Mouse (Mus musculus): ENCODE data around the gene Wdr27.

The Wdr27 gene

DNA sequence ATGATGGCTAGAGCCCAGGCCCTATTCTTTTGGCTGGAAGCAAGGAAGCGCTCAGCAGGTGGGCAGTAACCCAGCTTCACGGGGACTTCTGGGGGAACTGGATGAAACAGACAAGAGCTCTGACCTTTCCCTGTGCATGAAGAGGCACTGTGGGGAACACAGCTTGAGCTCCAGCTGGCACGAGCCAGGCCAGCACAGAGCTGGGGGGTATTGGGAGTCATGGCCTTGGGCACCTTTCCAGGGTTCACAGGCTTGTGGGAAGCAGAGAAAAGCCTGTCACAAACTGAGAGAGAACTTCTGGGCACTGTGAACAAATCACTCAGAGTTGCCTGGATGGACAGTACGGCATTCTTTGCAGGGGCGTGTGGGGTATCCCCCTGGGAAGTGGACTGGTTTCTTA lies 118.0 kb downstream of the Wdr27 start:
- DNase-seq (ENCODE audit: low read depth, low spot score) = no peak

DNA sequence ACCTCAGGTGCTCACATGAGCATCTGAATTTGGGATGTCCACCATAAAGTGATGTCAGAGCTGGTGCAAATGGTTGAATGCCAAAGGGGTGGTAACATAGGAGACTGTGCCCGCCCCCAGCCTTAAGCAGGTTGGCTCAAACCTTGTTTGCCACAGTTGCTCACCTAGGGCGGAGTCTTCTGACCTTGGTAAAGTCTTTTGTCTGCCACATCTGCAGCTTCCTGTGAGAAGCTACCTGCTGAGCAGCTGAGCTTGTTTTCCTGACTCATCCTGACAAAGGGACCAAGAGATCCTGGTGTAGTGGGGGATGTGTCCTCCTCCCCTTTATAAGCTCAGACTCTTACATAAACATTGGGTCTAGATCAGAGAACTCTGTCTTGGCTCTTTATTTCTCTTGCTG lies 125.0 kb downstream of the Wdr27 start:
- DNase-seq (ENCODE audit: low read depth, low spot score) = peak; percentile 96

- DNase-seq (ENCODE audit: low read depth, low spot score) = peak; percentile 12
Measured at GRCm38 (mm10) chr17:14816107-14816506, 126.9 kb downstream of the Wdr27 start.

GRCm38 (mm10) chr17:14815304-14815703 lies 127.7 kb downstream of the Wdr27 start:
- DNase-seq (ENCODE audit: low read depth, low spot score) = no peak

DNA sequence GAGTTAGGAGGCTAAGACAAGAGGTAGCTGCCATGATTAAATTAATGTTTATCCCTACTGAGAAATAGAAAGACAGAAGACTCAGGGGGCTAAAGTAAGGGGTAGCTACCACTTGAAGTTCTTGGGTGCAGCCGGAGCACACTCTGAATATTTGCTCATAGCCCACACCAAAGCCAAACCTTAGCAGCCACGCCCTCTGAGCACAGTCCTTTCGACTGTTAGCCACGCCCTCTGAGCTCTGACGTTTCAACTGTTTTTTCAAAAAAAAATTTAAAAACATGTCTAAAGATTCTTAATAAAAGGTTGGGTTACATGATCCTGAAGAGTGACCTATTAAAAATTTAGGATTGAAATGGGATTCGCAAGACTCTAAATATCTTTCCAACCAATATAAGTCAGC lies 130.3 kb downstream of the Wdr27 start:
- no peak for DNase-seq (ENCODE audit: low read depth, low spot score)

DNA sequence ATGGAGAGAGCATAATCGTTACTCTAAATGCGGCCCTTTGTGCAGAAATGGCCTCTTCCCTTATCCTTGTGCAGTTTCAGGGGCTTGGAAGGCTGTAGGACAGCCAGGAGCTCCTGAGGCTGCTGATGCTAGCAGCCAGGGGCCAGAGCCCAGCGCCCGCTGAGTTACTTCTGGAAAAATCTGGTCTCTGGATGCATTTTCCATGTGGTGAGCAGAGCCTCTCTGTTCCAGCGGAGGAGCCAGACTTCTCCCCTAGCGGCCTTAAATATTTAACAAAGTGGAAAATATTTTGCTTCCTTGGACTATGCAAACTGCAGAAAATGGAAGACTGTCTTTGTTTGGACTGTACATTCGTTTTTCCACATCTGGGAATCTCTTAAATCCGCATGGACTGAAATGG lies 130.9 kb downstream of the Wdr27 start:
- DNase-seq (ENCODE audit: low read depth, low spot score) = no peak

DNA sequence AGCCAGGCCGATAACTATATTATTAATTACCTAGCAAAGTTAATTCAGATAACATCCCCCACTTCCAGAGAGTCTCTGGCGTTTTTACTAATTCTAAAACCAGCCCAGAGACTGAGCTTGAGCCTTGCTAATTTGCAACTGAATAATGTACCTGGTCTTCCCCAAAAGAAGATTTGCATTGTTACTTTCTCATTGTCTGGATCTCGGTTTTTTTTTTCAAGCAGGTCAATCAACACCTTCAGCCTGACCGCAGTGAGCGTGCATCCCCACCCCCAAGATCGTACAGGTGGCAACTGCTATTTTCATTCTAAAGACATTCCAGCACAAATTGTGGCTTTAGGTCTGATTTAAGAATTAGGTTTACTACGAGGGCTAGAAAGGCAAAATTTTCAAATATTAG lies 136.2 kb downstream of the Wdr27 start:
- DNase-seq (ENCODE audit: low read depth, low spot score) = peak; percentile 37

DNA sequence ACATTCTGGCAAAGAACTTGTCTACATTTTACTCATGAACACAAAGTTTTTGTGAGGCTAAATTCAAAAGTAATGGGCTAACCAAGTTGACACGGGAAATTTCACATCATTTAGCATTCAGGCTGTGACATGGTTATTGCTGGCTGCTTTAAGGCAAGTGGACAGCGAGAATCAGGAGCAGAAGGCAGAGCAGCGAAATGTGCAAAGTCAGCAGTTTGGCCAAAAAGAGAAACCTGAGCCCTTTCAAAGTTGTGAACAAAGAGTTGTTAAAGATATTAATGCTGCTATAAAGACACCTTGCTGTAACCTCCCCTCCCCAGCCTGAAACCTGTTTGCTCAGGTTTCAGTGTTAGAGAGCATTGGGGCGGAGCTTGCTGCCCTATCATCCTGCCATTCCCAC lies 143.7 kb downstream of the Wdr27 start:
- DNase-seq (ENCODE audit: low read depth, low spot score) = no peak

DNA sequence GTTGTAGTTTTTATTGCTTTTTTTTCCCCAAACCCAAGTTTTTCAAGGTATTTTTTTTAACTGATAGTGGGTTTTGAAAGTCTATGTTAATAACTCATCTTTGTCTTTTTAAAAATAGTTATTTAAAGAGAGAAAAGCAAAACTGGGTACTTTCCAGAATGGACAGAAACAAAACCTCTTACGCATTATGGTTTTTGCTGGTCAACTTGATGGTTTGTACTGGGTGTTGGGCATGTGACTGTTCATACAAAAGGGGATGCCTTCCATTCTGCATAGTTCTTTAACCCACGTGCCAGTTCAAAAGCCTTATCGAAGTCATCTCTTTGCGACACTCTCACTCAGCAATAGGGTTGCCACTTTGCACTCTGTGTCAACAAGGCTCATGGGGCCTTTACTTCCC lies 147.9 kb downstream of the Wdr27 start:
- DNase-seq (ENCODE audit: low read depth, low spot score) = no peak

DNA sequence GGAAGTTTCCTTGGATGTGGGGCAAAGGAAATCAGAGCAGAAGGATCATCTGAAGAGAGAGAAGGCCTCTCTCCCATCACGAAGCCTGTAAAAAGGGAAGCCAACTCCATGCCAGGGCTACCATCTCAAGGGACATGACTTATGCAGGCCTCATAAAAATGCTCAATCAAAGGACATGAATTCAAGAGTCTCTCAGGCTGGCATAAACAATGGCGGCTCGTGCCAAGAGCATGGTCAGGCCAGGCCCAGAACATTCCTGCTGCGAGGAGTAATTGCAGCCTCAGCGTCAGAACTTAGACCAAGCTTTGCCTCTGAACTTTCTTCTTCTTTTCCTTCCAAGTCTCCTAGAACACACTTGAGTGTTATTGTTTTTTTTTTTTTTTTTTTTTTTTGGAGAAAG lies 163.6 kb downstream of the Wdr27 start:
- no peak for DNase-seq (ENCODE audit: low read depth, low spot score)

DNA sequence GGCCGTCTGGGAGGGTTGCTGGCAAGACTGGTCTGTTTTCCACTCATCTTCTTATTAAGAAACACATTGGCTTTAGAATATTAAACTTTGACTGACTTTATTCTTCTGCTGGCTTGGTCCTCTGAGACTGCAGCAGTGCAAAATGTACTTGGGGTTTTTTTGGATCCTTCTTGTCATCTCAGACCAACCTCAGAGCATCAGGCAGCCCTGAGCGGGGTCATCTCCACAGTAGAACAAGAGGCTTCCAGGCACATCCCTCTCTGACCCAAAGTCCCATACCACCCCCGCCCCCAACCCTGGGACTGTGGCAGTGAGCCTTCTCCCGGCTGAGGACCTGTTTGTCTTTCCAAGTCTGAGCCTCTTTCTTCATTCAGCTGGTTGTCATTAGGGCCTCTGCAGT lies 171.6 kb downstream of the Wdr27 start:
- DNase-seq (ENCODE audit: low read depth, low spot score) = no peak

GRCm38 (mm10) chr17:14770377-14770776 lies 172.6 kb downstream of the Wdr27 start:
- DNase-seq (ENCODE audit: low read depth, low spot score) = no peak
